Mouse (Mus musculus) adrenal gland, adult 10 weeks (tissue): ENCODE results near the gene Cbr4. TPM values are rescaled to one million over a fixed set of nuclear protein-coding genes. Genes with fewer than 3 reads are reported as not detected.

Source experiments
- polyA plus RNA-seq: library from polyadenylated mRNA; stranded (reverse); fragments of 350-450 nt; fragmentation: Illumina TruSeq; extraction: RNeasy Lipid Tissue Mini Kit (QIAGEN cat#74804); gene quantifications from one replicate; pipeline ENCODE4 v1.2.3, GENCODE M21; 2014; ENCODE audit warnings: low read depth, low replicate concordance

The Cbr4 gene
- polyA plus RNA-seq = 48.1 TPM

DNA sequence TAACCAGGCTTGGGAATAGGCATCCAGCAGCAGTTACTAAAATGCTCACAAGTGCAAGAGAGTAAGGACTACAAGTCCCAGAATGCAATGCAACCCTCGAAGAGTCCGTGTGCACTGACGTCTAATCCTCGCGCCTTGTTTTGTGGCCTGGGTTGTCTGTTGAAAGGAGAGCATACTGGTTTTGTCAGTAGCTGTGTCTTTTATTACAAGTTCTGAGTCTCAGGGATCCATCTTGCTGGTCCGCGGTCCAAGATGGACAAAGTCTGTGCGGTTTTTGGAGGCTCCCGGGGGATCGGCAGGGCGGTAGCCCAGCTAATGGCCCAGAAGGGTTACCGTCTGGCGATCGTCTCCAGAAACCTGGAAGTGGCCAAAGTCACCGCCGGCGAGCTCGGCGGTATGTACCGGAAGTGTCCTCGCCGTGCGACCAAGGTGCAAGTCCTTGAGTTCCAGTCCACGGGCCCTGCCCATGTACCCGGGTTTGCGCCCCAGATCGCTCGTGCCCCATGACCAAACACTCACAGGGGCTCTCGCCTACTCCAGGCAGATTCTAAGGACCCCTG is at the start of gene Cbr4:
Cbr4 (plus strand) TSS at position 138 of the 560 bp plus-strand sequence.

